Mouse (Mus musculus) liver, embryonic 14.5 days (tissue): ENCODE data around the gene Kdm4a.

ENCODE experiments used
- CTCF ChIP-seq: IDR thresholded peaks from 2 replicates; pipeline ENCODE4 v1.5.1; 2016; ENCODE audit warnings: antibody characterized with exemption, low read depth, control low read depth
- EP300 ChIP-seq: IDR thresholded peaks from 2 replicates; pipeline ENCODE4 v1.6.1; 2016; ENCODE audit warnings: antibody characterized with exemption, low read depth

DNA sequence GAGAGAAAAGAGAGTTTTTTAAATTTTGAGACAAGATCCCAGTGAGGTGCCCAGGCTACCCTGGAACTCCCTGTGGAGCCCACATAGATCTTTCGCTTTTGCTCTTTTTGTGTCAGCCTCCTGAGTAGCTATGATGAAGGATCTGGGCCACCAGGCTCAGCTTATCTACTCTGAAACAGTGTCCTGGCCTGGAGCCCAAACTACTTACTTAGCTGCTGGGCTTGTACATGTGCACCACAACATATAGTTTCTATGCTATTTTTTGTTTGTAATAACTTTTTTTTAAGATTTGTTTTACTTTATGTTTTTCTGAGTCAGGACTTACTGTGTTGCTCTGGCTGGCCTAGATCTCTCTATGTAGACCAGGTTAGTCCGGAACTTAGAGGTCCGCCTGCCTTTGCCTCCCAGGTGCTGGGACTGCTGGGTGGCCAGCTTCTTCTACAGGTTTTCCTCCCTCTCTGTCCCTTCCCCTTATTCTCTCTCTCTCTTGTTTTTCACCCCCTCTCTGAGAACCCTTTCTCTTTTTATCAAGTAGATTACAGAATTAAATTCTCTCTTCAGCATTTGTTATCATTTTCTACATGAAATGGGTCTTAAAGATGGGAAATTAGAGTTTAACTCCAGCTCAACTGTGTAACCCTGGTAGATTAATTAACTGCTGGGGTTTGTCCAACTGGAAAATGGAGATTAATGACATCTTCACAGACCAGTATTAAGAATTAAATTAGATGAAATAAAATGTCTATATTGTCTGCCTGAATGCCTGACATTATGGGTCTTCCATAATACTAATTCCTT is 74.4 kb downstream of the Kdm4a start:
- TF ChIP-seq CTCF (no peak), EP300 (no peak; the same call in 1 of the 2 replicates)
